Mouse (Mus musculus) erythroblast, embryonic 14.5 days (primary cell): ENCODE measurements around the gene Prrt2. TPM values are rescaled to one million over a fixed set of nuclear protein-coding genes. Genes with fewer than 3 reads are reported as not detected.

Source experiments
- H3K27me3 ChIP-seq: 2 replicates; pipeline ENCODE4 v1.6.1; 2012; ENCODE audit warnings: inconsistent platforms; ENCODE audit not compliant: control insufficient read depth
- H3K36me3 ChIP-seq: 2 replicates; pipeline ENCODE4 v1.6.1; 2012; ENCODE audit warnings: mild to moderate bottlenecking, inconsistent platforms; ENCODE audit not compliant: control insufficient read depth
- H3K4me1 ChIP-seq: 2 replicates; pipeline ENCODE4 v1.6.1; 2012; ENCODE audit warnings: inconsistent platforms; ENCODE audit not compliant: control insufficient read depth
- H3K4me3 ChIP-seq: replicated peaks from 2 replicates; pipeline ENCODE3; 2012; ENCODE audit warnings: moderate library complexity, mild to moderate bottlenecking, inconsistent platforms
- H3K9me3 ChIP-seq: 2 replicates; pipeline ENCODE4 v1.6.1; 2012; ENCODE audit warnings: low read length, inconsistent platforms, mixed read lengths; ENCODE audit not compliant: control insufficient read depth
- GATA1 ChIP-seq: IDR thresholded peaks from 2 replicates; pipeline ENCODE4 v1.6.1; 2012; ENCODE audit warnings: low read length, inconsistent platforms, mixed read lengths
- TAL1 ChIP-seq: IDR thresholded peaks from 3 replicates; pipeline ENCODE4 v1.6.1; 2012; ENCODE audit warnings: low read length, inconsistent platforms, mixed read lengths
- polyA plus RNA-seq: library from polyadenylated mRNA; stranded (reverse); fragments of >175 nt; gene quantifications from 2 replicates; pipeline ENCODE4 v1.2.3, GENCODE M21; 2012

Gene Prrt2
- polyA plus RNA-seq, 1 experiment: 0.04 TPM

DNA sequence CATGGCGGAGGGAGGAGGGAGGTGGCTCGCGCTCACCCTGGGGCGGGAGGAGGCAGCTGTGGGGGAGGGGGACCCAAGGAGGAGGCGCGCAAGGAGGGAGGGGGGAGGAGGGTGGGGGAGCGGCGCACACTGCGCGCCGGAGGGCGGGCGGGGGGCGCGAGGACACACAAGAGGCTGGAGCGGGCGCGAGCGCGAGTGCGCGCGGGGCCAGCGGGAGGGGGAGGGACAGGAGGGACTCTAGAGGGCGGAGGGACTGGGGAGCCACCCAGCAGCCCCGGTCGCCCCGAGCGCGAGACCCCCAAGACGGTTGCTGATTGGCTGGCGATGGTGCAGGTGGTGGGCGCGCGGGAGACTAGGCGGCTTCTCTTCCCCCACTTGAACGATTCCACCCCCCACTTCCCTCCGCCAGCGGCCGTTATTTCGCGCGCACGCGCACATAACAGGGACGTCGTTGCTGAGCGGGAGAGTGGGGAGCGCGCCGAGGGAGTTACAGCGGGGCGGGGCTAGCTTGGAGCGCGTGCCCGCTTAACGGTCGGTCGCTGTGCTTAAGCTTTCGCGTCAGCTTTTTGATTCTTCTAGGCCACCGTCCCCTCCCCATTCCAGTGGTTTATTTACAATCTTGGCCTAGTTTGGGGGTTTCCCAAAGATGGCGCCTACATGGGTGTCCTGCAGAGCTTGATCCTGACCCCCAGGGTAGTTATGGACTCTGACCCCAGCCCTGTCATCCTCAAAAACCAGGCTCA is 6.1 kb upstream of the Prrt2 start, which contains the start of gene Maz:
Gene Maz (minus strand): TSS at position 54 of the 743 bp plus-strand sequence.
- Histone ChIP-seq H3K4me1 (peaks cover 78% of the 10 kb centered on the region), H3K9me3 (no peaks in the 10 kb centered on the region), H3K27me3 (no peaks in the 10 kb centered on the region), H3K36me3 (peaks cover 85% of the 10 kb centered on the region), H3K4me3 (peak within 1 kb of the TSS; percentile 94)
- no peak for TF ChIP-seq TAL1
- no peak for TF ChIP-seq GATA1

DNA sequence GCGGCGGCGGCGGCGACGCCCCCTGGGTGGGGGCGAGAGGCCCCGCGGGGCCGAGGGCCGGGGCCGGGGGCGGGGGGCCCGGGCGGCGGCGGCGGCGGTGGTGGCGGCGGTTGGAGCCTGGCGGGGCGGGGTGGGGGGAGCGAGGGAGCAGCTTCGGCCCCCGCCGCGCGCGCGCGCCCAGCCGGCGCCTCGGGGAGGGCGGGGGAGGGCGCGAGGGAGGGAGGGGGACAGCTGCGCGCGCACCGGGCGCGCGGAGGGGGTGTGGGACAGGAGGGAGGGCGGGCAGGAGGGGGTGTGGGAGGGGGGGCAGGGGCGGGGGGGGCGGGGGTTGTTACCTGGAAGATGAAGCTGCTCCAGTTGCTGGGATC is 5.6 kb upstream of the Prrt2 start:
- TF ChIP-seq GATA1 (no peak), TAL1 (no peak)
- H3K27me3 ChIP-seq: no peaks in the 10 kb centered on the region
- H3K4me1 ChIP-seq: peaks cover 80% of the 10 kb centered on the region
- no peaks in the 10 kb centered on the region for H3K9me3 ChIP-seq
- peaks cover 85% of the 10 kb centered on the region for H3K36me3 ChIP-seq
- H3K4me3 ChIP-seq: peak overlapping the region; percentile 94

DNA sequence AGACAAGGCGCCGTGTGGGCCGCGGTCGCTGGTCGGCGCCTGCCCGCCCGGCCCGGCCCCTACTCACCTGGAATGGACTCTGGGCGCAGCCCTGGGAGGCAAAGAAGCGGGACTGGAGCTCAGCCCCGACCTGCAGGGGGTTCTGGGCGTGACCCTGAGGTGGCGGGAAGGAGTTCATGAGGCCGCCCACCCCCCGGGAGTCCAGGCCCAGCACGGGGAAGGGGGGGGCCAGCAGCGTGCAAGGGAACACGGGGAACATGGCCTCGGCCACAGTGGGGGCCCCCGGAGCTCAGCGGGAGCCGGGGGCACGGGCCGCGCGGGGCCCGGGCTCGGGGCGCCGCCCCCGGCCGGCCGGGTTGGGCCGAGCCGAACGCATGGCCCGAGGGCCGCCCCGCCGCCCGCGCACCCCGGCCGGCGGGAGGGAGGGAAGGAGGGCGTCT is 5.2 kb upstream of the Prrt2 start:
- Histone ChIP-seq H3K4me1 (peaks cover 80% of the 10 kb centered on the region), H3K36me3 (peaks cover 85% of the 10 kb centered on the region), H3K9me3 (no peaks in the 10 kb centered on the region), H3K27me3 (peaks cover 2% of the 10 kb centered on the region; the same call in 1 of the 2 replicates), H3K4me3 (peak overlapping the region; percentile 94)
- TF ChIP-seq TAL1: no peak
- TF ChIP-seq GATA1: no peak

DNA sequence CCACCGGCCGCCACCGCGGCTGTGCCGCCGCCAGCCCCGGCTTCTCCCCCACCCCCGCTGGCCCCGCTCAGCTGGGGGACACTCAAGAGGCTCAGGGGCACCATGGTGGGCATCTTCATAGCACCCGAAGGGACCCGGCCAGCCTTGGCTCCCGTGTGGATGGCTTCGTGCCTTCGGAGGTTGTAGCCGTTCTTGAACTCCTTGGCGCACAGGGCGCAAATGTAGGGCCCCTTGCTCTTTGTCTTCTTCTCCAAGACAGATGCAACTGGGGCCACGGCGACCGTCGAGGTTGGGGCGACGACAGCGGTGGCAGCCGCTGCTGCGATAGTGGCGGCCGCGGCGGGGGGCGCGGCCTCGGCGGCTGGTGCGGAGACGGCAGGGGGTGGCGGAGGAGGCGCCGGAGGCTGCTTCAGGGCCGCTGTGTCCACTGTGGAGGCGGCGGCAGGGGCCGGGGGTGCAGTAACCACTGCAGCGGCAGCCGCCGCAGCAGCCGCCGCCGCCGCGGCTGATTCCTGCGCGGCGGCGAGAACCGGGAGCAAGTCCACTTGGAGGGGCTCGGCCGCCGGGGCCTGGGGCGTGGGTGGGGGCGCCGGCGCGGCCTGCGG is 4.6 kb upstream of the Prrt2 start:
- Histone ChIP-seq H3K36me3 (peaks cover 80% of the 10 kb centered on the region), H3K27me3 (peaks cover 5% of the 10 kb centered on the region), H3K4me3 (peak overlapping the region; percentile 94), H3K9me3 (no peaks in the 10 kb centered on the region), H3K4me1 (peaks cover 80% of the 10 kb centered on the region)
- TF ChIP-seq GATA1 (no peak), TAL1 (no peak)

DNA sequence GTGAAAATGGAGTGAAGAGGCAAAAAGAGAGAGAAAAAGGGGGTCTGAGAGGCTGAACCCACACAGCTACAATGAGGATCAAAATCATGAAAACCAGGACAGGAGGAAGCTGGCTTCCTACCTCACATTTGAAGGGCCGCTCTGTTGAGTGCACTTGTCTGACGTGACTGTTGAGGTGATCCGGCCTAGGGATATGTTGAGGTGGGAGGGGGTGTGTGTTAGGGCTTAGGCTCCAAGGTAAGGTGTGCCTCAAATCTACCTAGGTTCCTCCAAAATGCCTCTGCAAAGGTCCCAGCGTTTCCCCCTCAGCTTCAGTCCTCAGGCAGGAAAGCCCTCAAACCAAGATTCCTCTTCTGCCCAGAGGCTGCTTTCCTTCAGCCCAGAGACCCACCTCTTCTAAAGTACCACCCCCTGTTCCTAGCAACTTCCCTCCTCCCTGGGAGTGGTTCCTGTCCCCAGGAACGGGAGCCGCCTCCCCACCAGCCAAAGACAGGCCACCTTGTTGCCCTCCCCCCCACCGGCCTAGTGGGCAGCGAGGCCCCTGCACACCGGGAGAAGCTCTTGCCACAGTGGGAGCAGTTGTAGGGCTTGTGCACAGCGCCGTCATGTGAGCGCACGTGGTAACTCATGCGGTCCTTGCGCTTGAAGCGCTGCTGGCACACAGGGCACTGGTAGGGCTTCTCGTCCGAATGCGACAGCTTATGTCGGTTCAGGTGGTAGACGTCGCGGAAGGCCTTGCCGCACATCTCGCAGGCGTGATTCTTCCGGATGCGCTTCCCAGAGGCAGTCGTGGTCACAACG is 3.9 kb upstream of the Prrt2 start:
- TF ChIP-seq TAL1 (no peak), GATA1 (no peak)
- Histone ChIP-seq H3K4me3 (peak overlapping the region; percentile 94), H3K9me3 (no peaks in the 10 kb centered on the region), H3K36me3 (peaks cover 73% of the 10 kb centered on the region), H3K27me3 (peaks cover 7% of the 10 kb centered on the region), H3K4me1 (peaks cover 76% of the 10 kb centered on the region)

DNA sequence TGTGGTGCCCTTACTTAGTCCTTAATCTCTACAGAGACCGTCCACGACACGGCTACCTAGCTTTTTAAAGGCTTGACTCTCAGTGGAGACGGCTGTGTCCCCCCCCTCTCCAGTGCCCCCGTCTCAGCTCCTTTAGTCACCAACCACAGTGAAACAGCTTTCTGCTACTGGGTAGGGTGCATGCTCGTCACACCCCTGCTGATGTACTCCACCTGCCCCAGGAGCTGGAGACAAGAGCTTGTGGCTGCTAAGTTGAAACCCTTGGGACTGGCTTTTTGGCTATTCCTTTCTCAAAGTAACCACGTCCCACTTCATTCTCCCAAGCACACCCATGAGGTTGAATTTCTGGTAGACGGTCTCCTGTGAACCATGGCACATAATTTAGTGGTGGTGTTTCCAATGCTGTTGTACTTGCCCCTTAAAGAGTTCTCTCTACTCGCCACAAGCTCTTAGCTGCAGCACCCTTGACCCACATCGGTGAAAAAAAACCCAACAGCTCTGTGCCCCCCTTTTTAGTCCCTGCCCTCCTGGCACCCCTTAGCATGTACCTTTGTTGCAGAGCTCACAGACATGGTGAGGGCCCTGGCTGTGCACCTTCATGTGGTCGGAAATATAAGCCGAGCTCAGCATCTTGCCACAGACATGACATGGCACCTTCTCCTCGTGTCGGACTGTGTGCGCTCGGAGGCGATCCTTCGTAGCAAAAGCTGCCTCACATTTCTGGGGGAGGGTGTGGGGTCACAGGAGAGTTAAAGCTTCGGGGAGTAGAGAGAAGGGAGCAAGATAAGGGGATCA is 3.1 kb upstream of the Prrt2 start:
- Histone ChIP-seq H3K4me1 (peaks cover 71% of the 10 kb centered on the region), H3K9me3 (no peaks in the 10 kb centered on the region)

DNA sequence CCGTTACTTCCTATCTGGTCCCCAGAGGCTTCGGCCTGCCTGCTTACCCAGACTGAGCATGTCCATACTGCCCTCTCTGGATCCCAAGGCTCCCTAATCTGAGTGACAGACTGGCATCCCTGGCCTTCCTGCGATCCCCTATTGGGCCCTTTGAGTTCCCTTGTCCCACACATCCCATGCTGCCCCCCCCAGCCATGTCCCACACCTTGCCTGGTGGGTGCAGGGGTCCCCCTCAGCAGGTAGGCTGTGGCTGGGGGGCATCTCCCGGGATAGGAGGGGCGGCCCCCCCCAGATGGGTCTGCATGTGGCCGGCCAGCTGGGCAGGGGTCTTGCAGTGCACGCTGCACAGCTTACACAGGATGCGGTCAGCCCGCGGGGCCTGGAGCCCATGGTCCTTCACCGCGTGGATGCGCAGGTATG is 2.3 kb upstream of the Prrt2 start:
- H3K4me1 ChIP-seq: peaks cover 63% of the 10 kb centered on the region
- peaks cover 7% of the 10 kb centered on the region for H3K27me3 ChIP-seq
- peaks cover 56% of the 10 kb centered on the region for H3K36me3 ChIP-seq
- TF ChIP-seq TAL1 (no peak), GATA1 (no peak)
- H3K4me3 ChIP-seq: peak overlapping the region; percentile 94
- H3K9me3 ChIP-seq: no peaks in the 10 kb centered on the region

More for the DNA sequence above, 3.1 kb upstream of the Prrt2 start:
- peaks cover 7% of the 10 kb centered on the region for H3K27me3 ChIP-seq
- TF ChIP-seq TAL1 (no peak), GATA1 (no peak)
- H3K36me3 ChIP-seq: peaks cover 64% of the 10 kb centered on the region
- H3K4me3 ChIP-seq: peak overlapping the region; percentile 94

DNA sequence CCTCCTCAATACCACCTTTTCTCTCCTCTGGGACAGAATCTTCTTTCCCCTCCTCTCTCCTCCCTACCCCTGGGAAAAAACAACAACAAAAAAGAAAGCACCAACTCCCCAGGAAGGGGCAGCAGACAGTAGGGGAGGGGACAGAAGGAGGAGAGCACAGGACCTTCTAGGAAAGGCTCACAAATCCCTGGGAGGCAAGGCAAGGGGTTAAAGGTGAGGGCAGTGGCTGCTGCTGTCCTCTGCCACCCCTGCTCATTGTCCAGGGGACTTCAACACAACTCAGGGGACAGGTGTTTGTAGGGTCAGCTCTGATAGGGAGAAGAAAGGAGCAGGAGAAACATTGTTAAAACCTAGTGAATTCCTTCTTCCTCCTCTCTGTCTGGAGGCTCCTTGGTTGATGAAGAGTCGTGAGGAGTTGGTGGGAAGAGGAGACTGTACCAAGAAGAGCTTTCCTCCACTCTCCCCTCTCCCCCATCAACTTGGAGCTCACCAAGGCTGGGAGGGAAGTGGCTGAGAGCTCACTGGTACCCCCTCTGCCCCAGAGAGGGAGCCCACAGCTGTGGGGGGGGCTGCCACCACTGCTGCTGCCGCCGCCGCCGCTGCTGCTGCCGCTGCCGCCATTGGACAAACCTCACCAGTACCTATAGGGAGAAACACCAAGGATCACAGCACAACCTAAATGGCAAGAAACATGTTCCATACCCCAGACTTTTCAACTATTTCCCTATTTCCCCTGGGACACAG is 1.7 kb upstream of the Prrt2 start:
- peak overlapping the region; percentile 94 for H3K4me3 ChIP-seq
- H3K36me3 ChIP-seq: peaks cover 50% of the 10 kb centered on the region
- H3K9me3 ChIP-seq: no peaks in the 10 kb centered on the region
- TF ChIP-seq TAL1 (no peak), GATA1 (no peak)
- peaks cover 7% of the 10 kb centered on the region for H3K27me3 ChIP-seq
- H3K4me1 ChIP-seq: peaks cover 62% of the 10 kb centered on the region
